Mouse (Mus musculus): ENCODE measurements around the gene Hexim2.

Gene Hexim2

GRCm38 (mm10) chr11:103111881-103112551, 20.2 kb upstream of the Hexim2 start:
- DNase-seq (ENCODE audit: low read depth, low spot score), result peak; percentile 92

GRCm38 (mm10) chr11:103112552-103112912, 19.7 kb upstream of the Hexim2 start:
- peak; percentile 68 for DNase-seq (ENCODE audit: low read depth, low spot score)

- DNase-seq (ENCODE audit: low read depth, low spot score), result peak; percentile 28
These were observed 19.2 kb upstream of the Hexim2 start for GRCm38 (mm10) chr11:103113005-103113404.

GRCm38 (mm10) chr11:103113771-103114170, 18.5 kb upstream of the Hexim2 start:
- DNase-seq (ENCODE audit: low read depth, low spot score), result peak; percentile 12

- DNase-seq (ENCODE audit: low read depth, low spot score), result peak; percentile 85
These were observed 17.8 kb upstream of the Hexim2 start for GRCm38 (mm10) chr11:103114270-103114943.

DNA sequence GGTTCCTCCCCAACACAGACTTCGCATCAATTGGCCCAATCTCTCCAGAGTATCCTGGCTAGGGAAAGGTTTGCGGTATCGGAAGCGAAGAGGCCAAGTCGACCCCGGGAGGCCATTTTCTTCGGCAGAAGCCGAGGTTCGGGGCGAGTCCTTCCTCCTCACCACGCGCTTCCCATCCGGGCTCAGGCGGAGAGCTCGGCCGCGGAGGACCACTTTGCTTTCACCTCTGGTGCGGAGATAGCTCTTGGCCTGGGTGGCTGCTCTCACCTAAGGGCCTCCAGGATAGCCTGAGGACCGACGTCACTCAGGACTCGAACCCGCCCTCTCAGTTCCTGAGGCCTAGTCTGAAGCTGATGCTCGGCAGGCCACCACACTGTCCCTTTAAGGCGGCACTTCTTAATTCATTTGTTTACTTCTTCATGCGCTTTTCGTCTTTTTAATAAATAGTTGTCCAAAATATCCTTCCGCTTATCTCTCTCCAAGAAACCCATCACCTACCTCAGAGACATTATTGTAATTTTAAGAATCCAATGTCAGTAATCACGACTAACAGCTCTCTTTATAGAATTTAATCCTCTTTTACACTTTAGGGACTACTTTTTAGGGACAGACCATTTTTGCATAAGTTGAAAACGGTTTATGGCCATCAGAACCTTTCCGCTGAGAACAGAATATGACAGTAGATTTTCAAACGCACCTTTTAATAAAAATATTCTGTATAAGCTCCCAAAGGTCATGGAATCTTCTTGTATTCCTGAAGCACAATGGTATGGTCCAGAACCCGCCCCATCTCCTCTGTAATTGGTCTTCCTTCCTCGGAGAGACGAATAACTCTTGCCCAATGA, 16.8 kb upstream of the Hexim2 start:
- DNase-seq (ENCODE audit: low read depth, low spot score), result peak; percentile 94

DNA sequence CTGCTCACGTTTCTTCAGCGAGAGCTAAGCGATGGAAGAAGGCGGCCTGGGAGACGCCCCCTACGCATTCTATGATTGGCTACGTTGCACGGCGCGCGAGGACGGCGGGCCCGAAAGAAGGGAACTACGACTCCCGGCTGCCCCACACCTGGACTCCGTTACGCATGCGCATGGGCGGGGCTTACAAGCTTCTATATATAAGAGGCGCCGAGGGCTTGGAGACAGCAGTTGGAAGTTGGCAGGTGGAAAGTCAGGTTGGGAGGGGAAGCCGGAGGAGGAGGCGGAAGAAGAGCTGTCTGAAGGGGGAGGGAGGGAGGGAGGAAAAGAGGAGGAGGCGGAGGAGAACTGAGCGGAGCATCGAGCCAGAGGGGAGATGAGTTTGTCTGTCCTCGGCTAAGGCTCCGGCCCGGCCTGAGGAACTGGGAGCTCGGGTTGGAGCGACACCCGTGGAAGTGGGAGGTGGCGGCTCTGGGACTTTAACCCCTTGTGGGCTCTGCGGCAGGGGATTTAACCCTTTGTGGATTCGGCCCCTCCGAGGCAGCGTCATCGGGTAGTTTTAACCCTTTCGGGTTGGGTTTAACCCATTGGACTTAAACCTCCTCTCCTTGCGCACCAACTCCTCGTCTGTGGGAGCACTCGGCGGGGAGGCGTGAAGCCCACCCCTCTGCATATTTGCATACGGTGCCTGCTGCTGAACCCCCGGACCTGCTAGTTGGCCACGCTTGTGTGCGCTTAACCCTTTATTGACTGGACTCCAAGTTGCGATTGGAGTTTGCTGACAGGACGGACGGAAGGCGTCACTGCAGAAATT, 16.0 kb upstream of the Hexim2 start, which contains the start of gene Hexim1:
Gene Hexim1 (plus strand): TSS at position 224 of the 811 bp plus-strand sequence.
- DNase-seq (ENCODE audit: low read depth, low spot score), result peak; percentile 100

DNA sequence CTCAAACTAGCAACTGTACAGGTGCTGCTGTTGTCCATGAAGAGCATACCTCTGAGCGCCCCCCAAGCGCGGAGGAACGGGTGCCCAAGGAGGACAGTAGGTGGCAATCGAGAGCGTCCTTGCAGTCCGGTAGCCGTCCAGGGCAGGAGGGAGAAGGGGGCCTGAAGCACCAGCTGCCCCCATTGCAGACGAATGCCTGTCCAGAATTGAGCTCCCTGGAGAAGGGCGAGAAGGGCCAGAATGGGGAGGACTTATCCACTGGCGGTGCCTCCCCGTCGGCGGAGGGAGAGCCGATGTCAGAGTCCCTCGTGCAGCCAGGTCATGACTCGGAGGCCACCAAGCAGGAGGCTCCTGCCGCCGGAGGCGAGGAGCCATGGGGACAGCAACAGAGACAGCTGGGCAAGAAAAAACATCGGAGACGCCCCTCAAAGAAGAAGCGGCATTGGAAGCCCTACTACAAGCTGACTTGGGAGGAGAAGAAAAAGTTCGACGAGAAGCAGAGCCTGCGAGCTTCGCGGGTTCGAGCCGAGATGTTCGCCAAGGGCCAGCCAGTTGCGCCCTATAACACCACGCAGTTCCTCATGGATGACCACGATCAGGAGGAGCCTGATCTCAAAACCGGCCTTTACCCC, 15.2 kb upstream of the Hexim2 start:
- peak; percentile 50 for DNase-seq (ENCODE audit: low read depth, low spot score)

DNA sequence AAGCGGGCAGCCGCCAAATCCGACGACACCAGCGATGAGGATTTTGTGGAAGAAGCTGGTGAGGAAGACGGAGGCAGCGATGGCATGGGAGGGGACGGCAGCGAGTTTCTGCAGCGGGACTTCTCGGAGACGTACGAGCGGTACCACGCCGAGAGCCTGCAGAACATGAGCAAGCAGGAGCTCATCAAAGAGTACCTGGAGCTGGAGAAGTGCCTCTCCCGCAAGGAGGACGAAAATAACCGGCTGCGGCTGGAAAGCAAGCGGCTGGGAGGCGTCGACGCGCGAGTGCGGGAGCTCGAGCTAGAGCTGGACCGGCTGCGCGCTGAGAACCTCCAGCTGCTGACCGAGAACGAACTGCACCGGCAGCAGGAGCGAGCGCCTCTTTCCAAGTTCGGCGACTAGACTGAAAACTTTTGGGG, 14.6 kb upstream of the Hexim2 start:
- peak; percentile 42 for DNase-seq (ENCODE audit: low read depth, low spot score)

DNA sequence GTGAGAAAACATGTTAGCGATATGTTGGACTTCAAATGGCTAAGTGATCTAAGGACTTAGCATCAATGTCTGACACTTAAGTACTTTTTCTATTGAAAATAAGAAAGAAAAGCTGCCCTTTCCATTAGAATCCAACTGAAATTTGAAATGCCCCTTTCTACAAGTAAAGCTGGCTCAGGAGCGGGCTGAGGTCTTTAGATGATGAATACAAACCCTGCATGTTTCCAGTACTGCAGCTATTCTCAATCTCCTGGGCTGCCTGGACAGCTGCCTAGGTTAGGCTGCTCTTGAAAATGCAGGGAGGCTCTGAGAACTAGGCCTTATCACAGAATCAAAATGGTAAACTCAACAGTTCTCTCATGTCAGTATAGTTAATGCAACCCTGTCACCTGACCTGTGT, 13.4 kb upstream of the Hexim2 start:
- DNase-seq (ENCODE audit: low read depth, low spot score), result no peak

DNA sequence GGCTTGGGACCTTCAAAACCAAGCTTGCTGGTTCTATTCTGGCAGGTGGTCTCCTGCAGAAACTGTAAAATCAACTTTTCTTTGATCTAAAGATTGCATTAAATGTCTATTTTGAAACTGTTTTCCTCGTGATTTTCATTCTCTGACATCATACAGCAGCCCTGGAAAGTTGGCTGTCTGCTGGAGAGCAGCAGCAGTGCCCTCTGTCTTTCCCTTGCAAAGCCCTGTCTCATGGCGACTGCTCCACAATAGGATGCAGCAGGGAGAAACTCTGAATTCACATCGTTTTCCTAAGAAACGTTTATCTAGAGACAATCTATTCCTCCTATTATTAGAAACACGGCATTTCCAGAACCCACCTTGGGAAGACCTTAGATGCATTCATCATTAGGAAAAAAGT, 12.6 kb upstream of the Hexim2 start:
- no peak for DNase-seq (ENCODE audit: low read depth, low spot score)

GRCm38 (mm10) chr11:103120315-103120714, 11.9 kb upstream of the Hexim2 start:
- DNase-seq (ENCODE audit: low read depth, low spot score), result no peak

- peak; percentile 100 for DNase-seq (ENCODE audit: low read depth, low spot score)
These were observed 587 bp downstream of the Hexim2 start for GRCm38 (mm10) chr11:103132576-103133455.

DNA sequence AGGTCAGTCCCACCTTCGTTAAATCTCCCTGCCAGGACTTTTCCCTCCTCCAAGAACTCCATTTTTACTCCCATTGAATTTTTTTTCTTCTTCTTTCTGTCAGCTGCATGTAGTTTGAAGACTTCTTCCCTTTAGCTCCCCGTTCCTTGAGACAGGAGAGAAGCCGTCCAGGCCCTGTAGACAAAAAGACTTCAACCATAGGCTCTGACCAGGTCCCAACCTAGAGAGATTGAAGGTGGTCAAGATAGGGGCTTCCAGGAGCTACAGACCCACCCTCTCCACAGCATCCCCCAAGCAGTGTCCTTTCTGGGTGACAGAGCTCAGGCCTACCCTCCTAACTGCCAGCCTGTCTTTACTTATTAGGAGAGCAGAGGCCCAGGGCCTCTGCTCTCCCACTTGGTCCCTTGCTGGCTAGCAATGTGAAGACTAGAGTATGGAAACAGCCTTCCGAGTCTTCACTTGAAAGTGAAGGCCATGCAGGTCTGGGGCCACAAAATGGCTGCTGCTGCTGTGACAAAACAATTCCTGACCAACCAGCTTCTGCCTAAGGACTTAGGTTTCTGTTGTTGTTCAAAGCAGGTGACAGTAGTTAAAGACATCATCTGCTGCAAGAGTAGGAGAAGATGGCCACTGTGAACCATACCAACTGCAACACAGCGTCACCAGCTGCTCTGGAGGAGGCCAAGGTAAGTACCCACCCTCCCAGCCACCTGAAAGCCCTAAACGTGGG, 1.4 kb downstream of the Hexim2 start:
- no peak for DNase-seq (ENCODE audit: low read depth, low spot score)

DNA sequence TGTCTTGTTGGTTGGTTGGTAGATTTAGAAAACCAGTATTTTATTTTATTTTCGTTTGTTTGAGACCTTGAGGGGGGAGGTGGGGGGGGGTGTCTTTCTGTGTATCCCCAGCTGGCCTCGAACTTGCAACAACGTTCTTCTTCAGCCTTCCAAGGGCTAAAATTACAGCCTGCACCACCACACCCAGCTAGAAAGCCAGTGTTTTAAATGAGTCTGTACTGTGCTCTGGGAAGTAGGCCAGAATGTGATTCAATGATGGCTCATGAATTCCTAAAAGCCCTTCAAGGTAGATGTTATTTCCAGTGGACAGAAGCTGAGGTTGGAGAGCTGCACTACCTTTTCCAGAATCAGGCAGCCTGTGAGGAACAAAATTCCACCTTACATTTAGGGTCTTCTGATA, 2.0 kb downstream of the Hexim2 start:
- DNase-seq (ENCODE audit: low read depth, low spot score), result no peak

DNA sequence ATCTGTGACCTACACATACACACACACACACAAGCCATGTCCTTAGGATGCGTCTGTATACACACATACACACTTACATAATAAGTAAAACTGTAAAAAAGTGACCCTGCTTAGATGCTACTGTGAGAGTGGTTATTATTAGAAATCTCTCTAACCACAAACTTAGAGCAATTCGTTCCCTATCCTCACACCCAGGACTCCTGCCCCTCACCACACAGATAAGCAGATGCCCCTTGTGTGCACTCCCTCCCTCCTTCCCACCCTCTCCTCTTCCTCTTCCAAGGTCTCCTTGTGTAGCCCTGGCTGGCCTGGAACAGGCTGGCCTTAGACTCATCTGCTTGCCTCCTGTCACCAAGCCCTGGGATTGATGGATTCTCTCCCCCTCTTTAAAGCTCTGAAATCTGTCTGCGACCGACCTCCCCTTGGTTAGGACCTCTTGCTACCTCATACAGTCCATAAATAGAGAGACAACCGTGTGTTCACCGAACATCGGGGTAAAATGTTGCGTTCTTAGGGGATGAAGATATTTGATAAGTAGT, 3.9 kb downstream of the Hexim2 start:
- DNase-seq (ENCODE audit: low read depth, low spot score), result no peak

GRCm38 (mm10) chr11:103139951-103140762, 7.9 kb downstream of the Hexim2 start:
- no peak for DNase-seq (ENCODE audit: low read depth, low spot score)

- DNase-seq (ENCODE audit: low read depth, low spot score), result no peak
These were observed 8.5 kb downstream of the Hexim2 start for GRCm38 (mm10) chr11:103140763-103141100.

Measured in ZHBTc4 (cell line).